Mouse (Mus musculus) lung, postnatal 36 days (tissue): ENCODE data around the gene Tppp3.

Experiments
- DNase-seq: peaks from one replicate; pipeline ENCODE4 v3.0.0; 2022; ENCODE audit warnings: mixed read lengths

Gene Tppp3

GRCm38 (mm10) chr8:105471314-105472015 lies at the start of gene Tppp3:
Gene Tppp3, minus strand, starts transcription at chr8:105471526.
- DNase-seq = peak; percentile 98

- DNase-seq = no peak
Measured at GRCm38 (mm10) chr8:105521061-105521460, 49.7 kb upstream of the Tppp3 start.

GRCm38 (mm10) chr8:105520521-105520920 lies 49.2 kb upstream of the Tppp3 start:
- DNase-seq = peak; percentile 36

- DNase-seq = no peak
Measured at GRCm38 (mm10) chr8:105519591-105519990, 48.3 kb upstream of the Tppp3 start.

GRCm38 (mm10) chr8:105518436-105519313 lies 47.3 kb upstream of the Tppp3 start, which contains the start of gene Hsd11b2:
Gene Hsd11b2, plus strand, starts transcription at chr8:105518755.
- peak; percentile 73 for DNase-seq

GRCm38 (mm10) chr8:105517346-105517745 lies 46.0 kb upstream of the Tppp3 start:
- peak; percentile 31 for DNase-seq

GRCm38 (mm10) chr8:105516018-105516645 lies 44.8 kb upstream of the Tppp3 start:
- DNase-seq = peak; percentile 91

GRCm38 (mm10) chr8:105514656-105515055 lies 43.3 kb upstream of the Tppp3 start:
- DNase-seq = peak; percentile 52

- no peak for DNase-seq
Measured at GRCm38 (mm10) chr8:105514194-105514593, 42.9 kb upstream of the Tppp3 start.

GRCm38 (mm10) chr8:105509997-105510735 lies 38.8 kb upstream of the Tppp3 start:
- peak; percentile 19 for DNase-seq

- no peak for DNase-seq
Measured at GRCm38 (mm10) chr8:105508758-105509157, 37.4 kb upstream of the Tppp3 start.

GRCm38 (mm10) chr8:105506977-105507376 lies 35.7 kb upstream of the Tppp3 start:
- no peak for DNase-seq

GRCm38 (mm10) chr8:105504617-105505016 lies 33.3 kb upstream of the Tppp3 start:
- peak; percentile 66 for DNase-seq

GRCm38 (mm10) chr8:105499787-105500186 lies 28.5 kb upstream of the Tppp3 start:
- peak; percentile 17 for DNase-seq

- DNase-seq = peak; percentile 90
Measured at GRCm38 (mm10) chr8:105496439-105497180, 25.3 kb upstream of the Tppp3 start, which contains the start of gene Zdhhc1. Gene Zdhhc1, minus strand, starts transcription at chr8:105496902.

- DNase-seq = peak; percentile 60
Measured at GRCm38 (mm10) chr8:105495350-105496302, 24.3 kb upstream of the Tppp3 start.

- DNase-seq = peak; percentile 80
Measured at GRCm38 (mm10) chr8:105494566-105494965, 23.2 kb upstream of the Tppp3 start.

GRCm38 (mm10) chr8:105493495-105493894 lies 22.2 kb upstream of the Tppp3 start:
- DNase-seq = peak; percentile 58

GRCm38 (mm10) chr8:105489281-105489680 lies 18.0 kb upstream of the Tppp3 start:
- DNase-seq = no peak

GRCm38 (mm10) chr8:105488082-105488481 lies 16.8 kb upstream of the Tppp3 start:
- no peak for DNase-seq
